Mouse (Mus musculus) ES-E14 (cell line): ENCODE data around the gene S100a2.

Experiments used
- MAFK ChIP-seq: IDR thresholded peaks from 2 replicates; pipeline ENCODE4 v1.6.1; 2014; ENCODE audit warnings: mild to moderate bottlenecking, low read depth, low read length, inconsistent platforms; ENCODE audit not compliant: insufficient read depth
- ZC3H11A ChIP-seq: IDR thresholded peaks from 2 replicates; pipeline ENCODE4 v1.6.1; 2012; ENCODE audit warnings: low read depth, mild to moderate bottlenecking, inconsistent platforms, low read length, borderline replicate concordance
- ZNF384 ChIP-seq: IDR thresholded peaks from 2 replicates; pipeline ENCODE4 v1.6.1; 2012; ENCODE audit warnings: low read depth, low read length, inconsistent platforms

GRCm38 (mm10) chr3:90598212-90598611 is 8.2 kb downstream of the S100a2 start:
- TF ChIP-seq ZC3H11A (no peak), MAFK (no peak), ZNF384 (no peak)
